ENCODE assay signal across 32 mouse cellular contexts in genomic region chr13:47580144-47580543, GRCm38 (mm10).
"Had no signal": no experiment of that assay in that cellular context is flagged by ENCODE, and none has a peak within 500 bp of the region (broad histone marks: within the 10 kb centered on the region; RNA-seq: fewer than 3 reads in every experiment).

No protein-coding gene starts in this region.

- H3K4me2 ChIP-seq: limb, embryonic 12.5 days; limb, embryonic 13.5 days; limb, embryonic 15.5 days; liver, embryonic 11.5 days; liver, embryonic 12.5 days; liver, embryonic 13.5 days; liver, embryonic 15.5 days; lung, embryonic 14.5 days; lung, embryonic 15.5 days; midbrain, embryonic 11.5 days; midbrain, embryonic 12.5 days; midbrain, embryonic 13.5 days; midbrain, embryonic 15.5 days; neural tube, embryonic 12.5 days had no signal

- ATAC-seq: liver, embryonic 12.5 days; liver, postnatal 0 days; lung, postnatal 0 days; midbrain, embryonic 13.5 days; midbrain, embryonic 15.5 days; midbrain, embryonic 16.5 days had no signal

- H3K9ac ChIP-seq: limb, embryonic 12.5 days; limb, embryonic 13.5 days; limb, embryonic 15.5 days; liver, embryonic 12.5 days; liver, embryonic 13.5 days; liver, embryonic 14.5 days; liver, embryonic 15.5 days; liver, postnatal 0 days; lung, embryonic 14.5 days; lung, embryonic 15.5 days; midbrain, embryonic 12.5 days; midbrain, embryonic 13.5 days; midbrain, embryonic 15.5 days; neural tube, embryonic 12.5 days had no signal

- H3K27ac ChIP-seq: limb, embryonic 10.5 days; limb, embryonic 12.5 days; limb, embryonic 13.5 days; limb, embryonic 15.5 days; liver, embryonic 12.5 days; liver, embryonic 13.5 days; liver, embryonic 14.5 days; liver, embryonic 15.5 days; lung, embryonic 15.5 days; macrophage; midbrain, embryonic 10.5 days; midbrain, embryonic 12.5 days; midbrain, embryonic 13.5 days; midbrain, embryonic 15.5 days; neural tube, embryonic 12.5 days had no signal

- DNase-seq: left cerebral cortex, postnatal 4 days; liver; liver, embryonic 13.5 days; liver, postnatal 0 days; lung, adult 18-20 months; lung, adult 2 months; lung, embryonic 14.5 days; lung, postnatal 10 days; lung, postnatal 14 days; lung, postnatal 36 days; lung, postnatal 4 days; midbrain, embryonic 14.5 days had no signal

- H3K9me3 ChIP-seq: limb, embryonic 10.5 days; limb, embryonic 12.5 days; limb, embryonic 13.5 days; limb, embryonic 15.5 days; liver, embryonic 12.5 days; liver, embryonic 13.5 days; liver, embryonic 15.5 days; lung, embryonic 15.5 days; midbrain, embryonic 10.5 days; midbrain, embryonic 12.5 days; midbrain, embryonic 13.5 days; midbrain, embryonic 15.5 days; neural tube, embryonic 12.5 days had no signal

- H3K27me3 ChIP-seq: limb, embryonic 12.5 days; limb, embryonic 13.5 days; limb, embryonic 15.5 days; liver, embryonic 12.5 days; liver, embryonic 13.5 days; liver, embryonic 15.5 days; lung, embryonic 15.5 days; megakaryocyte, embryonic 14.5 days; midbrain, embryonic 12.5 days; midbrain, embryonic 13.5 days; midbrain, embryonic 15.5 days; neural tube, embryonic 12.5 days had no signal

- H3K4me3 ChIP-seq: limb, embryonic 10.5 days; limb, embryonic 12.5 days; limb, embryonic 13.5 days; limb, embryonic 15.5 days; liver, embryonic 12.5 days; liver, embryonic 13.5 days; liver, embryonic 15.5 days; lung, embryonic 15.5 days; megakaryocyte, embryonic 14.5 days; midbrain, embryonic 10.5 days; midbrain, embryonic 12.5 days; midbrain, embryonic 13.5 days; midbrain, embryonic 15.5 days; myocyte; neural tube, embryonic 12.5 days had no signal

- H3K4me1 ChIP-seq: limb, embryonic 10.5 days; limb, embryonic 12.5 days; limb, embryonic 13.5 days; limb, embryonic 15.5 days; liver, embryonic 12.5 days; liver, embryonic 13.5 days; liver, embryonic 15.5 days; lung, embryonic 15.5 days; megakaryocyte, embryonic 14.5 days; midbrain, embryonic 10.5 days; midbrain, embryonic 12.5 days; midbrain, embryonic 13.5 days; midbrain, embryonic 15.5 days; neural tube, embryonic 12.5 days had no signal

- H3K36me3 ChIP-seq: limb, embryonic 10.5 days; limb, embryonic 12.5 days; limb, embryonic 13.5 days; limb, embryonic 15.5 days; liver, embryonic 12.5 days; liver, embryonic 13.5 days; liver, embryonic 15.5 days; lung, embryonic 15.5 days; midbrain, embryonic 10.5 days; midbrain, embryonic 12.5 days; midbrain, embryonic 13.5 days; midbrain, embryonic 15.5 days; neural tube, embryonic 12.5 days had no signal
